Mouse (Mus musculus) CD8-positive naive resting alpha-beta T cell, adult 2 months (primary cell): ENCODE data around the gene Rbbp7.

Experiments used
- DNase-seq, 2 experiments: peaks; one replicate each; pipeline ENCODE4 v3.0.0; 2022; ENCODE audit warnings: low read depth in 2 of 2, low spot score in 2 of 2

The Rbbp7 gene

GRCm38 (mm10) chrX:162760115-162760942, at the start of gene Rbbp7:
Gene Rbbp7, plus strand, starts transcription at chrX:162760402.
- peak; percentile 87 to 90 for DNase-seq

GRCm38 (mm10) chrX:162717837-162718236, 42.4 kb upstream of the Rbbp7 start:
- DNase-seq: peak; percentile 13 to 54

- DNase-seq: peak; percentile 35 to 60
These were observed 40.6 kb upstream of the Rbbp7 start for GRCm38 (mm10) chrX:162719615-162720014.

DNA sequence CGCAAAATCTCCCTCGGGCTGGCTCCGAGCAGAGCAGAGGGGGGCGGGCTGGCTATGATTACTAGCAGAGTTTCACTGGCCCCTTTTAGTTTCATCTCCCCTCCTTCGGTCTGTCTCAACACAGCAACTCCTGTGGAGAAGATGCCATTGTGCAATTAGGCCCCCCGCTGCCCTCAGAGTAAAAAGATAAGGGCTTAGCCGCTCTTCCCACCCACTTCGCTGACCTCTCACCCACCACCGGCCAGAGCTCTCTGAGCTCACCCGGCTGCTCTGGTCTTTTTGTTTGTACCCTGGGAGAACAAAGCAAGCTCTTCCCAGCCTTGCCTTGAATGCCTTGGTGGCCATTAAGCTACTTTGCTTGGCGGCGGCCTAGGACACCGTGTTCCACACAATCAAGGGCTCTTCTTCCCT, 32.8 kb upstream of the Rbbp7 start:
- no peak for DNase-seq

DNA sequence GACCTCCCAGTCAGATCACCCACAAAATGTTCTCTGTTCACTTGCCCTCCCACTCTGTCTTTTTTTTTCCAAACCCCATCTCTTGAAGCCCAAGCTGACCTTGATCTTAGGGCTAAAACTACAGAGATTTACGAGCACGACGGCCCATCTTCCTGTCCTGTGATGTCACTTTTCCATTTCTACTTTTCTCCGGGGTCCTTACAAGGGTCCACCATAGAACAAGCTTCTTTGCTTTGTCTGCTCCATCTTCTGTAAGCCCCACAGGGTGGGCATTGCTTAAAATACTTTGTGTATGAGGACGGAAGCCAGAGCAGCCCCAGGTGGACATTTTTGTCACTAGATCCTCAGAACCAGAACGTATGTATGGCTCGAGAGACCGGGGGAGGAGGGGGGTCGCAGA, 32.4 kb upstream of the Rbbp7 start:
- no peak for DNase-seq

DNA sequence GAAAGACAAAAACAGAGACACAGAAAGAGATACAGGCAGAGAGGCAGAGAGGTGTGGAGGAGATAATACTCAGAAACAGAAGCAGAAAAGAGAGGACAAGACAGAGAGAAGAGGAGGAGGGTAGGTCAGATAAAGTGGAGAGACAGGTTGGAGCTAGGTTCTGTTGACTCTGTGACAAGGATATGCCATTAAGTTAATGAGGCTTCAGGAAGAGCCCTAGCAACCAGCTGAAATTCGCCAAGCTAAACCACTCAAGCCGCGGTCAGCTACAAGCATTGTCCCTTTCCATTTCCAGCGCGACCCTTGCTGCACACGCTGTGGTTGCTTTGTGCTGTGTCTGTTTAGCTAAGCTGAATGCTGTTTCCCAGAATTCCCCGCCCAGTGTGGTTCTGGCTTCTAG, 32.0 kb upstream of the Rbbp7 start:
- no peak for DNase-seq

- no peak for DNase-seq
These were observed 30.2 kb upstream of the Rbbp7 start for GRCm38 (mm10) chrX:162730031-162730430.

GRCm38 (mm10) chrX:162734997-162735929, 24.9 kb upstream of the Rbbp7 start:
- DNase-seq: peak; percentile 38 to 48

DNA sequence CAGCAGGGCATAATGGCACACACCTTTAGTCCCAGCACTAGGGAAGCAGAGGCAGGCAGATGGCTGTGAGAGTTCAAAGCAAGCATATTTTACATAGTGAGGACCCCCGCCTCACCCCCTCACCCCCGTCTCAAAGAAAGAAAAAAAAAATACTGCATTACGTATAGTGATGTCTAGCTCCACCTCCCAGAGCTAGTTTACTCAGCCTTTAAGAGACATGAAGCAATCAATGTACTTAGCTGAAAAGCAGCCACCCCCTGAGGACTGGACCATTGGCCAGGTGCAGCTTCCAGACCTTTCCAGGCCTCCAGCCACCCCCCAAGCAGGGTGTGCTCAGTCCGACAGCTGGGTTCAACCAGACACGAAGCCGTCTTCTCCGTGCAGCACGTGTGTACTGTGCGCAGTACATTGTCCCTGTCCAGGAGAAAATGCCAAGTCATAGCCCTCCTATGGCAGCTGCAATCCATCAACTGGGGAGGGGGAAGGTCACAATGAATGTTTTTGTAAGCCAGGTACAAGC, 24.0 kb upstream of the Rbbp7 start:
- no peak for DNase-seq

- no peak for DNase-seq
These were observed 11.3 kb upstream of the Rbbp7 start for GRCm38 (mm10) chrX:162748696-162749420.

- no peak for DNase-seq
These were observed 7.8 kb upstream of the Rbbp7 start for GRCm38 (mm10) chrX:162752418-162752817.

DNA sequence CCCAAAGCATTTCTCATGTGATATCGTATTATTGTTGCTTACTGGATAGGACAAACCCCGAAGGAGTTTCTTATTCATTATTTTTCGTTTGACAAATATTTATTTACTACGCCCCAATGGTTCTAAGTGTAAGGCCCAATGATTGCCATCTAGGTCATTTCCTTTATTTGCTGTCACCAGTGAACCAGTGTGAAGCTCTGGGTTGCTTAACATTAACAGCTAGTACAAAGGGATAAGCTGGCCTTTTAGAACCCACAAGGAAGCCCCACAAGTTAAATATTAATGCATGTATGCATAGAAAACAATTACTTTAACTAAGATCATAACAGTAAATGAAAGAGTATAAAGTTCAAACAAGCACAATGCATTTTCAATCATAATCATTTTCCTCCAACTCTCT, 5.9 kb upstream of the Rbbp7 start:
- no peak for DNase-seq

DNA sequence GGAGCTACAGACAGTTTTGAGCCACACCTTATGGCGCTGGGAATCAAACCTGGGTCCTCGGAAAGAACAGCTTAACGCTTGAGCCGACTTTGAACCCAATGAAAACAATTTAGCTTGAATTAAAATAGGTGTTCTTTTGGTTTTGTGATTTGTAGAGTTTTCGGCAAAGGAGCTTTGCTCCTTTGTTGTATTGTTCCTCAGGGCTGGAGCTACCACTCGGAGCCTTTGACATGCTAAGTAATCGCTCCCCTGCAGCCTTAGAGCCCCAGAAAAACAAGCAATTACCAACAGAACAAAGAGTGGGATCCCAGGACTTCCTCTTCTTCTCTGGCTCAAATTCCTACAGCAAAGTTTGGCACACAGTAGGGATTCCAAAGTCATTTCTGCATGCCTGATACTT, 4.1 kb upstream of the Rbbp7 start:
- DNase-seq: no peak

- DNase-seq: peak in 1 of 2 experiments; percentile 3
These were observed 719 bp upstream of the Rbbp7 start for GRCm38 (mm10) chrX:162759251-162760114.

- DNase-seq: peak; percentile 4 to 7
These were observed 835 bp downstream of the Rbbp7 start for GRCm38 (mm10) chrX:162760958-162761515.

GRCm38 (mm10) chrX:162761716-162762395, 1.7 kb downstream of the Rbbp7 start:
- no peak for DNase-seq

- no peak for DNase-seq
These were observed 10.5 kb downstream of the Rbbp7 start for GRCm38 (mm10) chrX:162770726-162771125.

DNA sequence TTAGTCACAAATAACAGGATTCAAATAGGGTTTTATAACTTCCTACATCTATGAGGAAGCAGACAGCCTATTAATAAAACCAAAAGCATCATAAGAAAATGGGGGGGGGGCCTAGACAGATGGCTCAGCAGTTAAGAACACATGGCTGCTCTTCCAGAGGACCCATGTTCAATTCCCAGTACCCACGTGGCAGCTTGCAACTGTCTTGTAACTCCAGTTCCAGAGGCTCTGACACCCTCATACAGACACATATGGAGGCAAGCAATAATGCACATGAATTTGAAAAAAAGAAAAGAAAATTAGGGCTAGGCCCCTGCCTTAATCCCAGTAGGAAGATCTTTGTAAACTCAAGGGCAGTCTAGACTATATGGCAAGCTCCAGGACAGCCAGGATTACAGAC, 28.2 kb downstream of the Rbbp7 start:
- no peak for DNase-seq

DNA sequence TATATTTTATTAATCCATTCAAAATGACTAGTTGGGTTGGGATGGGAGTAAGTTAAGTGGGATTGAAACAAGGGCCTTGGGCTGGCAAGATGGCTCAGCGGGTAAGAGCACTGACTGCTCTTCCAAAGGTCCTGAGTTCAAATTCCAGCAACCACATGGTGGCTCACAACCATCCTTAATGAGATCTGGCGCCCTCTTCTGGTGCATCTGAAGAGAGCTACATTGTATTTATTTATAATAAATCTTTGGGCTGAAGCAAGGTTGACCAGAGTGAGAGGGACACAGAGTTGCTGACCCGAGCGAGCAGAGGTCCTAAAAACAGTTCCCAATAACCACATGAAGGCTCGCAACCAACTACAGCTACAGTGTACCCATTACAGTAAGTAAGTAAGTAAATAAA, 31.2 kb downstream of the Rbbp7 start:
- DNase-seq: peak in 1 of 2 experiments; percentile 9
